Mouse (Mus musculus) CH12.LX (cell line): ENCODE measurements at regions not wholly inside any gene's neighbourhood (a gene's known extent, or its start where the extent isn't known, plus 50 kb on each side); places are given as distances from the start of the nearest gene placed in this dataset.

Source experiments
- DNase-seq: peaks from one replicate; pipeline ENCODE4 v3.0.0-alpha.2; 2013; ENCODE audit errors: extremely low read depth
- H3K27ac ChIP-seq: 2 replicates; pipeline ENCODE4 v1.5.1; 2012; ENCODE audit warnings: low read depth, mild to moderate bottlenecking, control low read depth, moderate library complexity; ENCODE audit not compliant: insufficient read depth
- H3K27me3 ChIP-seq: replicated peaks from 2 replicates; pipeline ENCODE3; 2012; ENCODE audit warnings: inconsistent platforms
- H3K36me3 ChIP-seq, 2 experiments: replicated peaks in 1 of 2; 2 replicates each; pipeline versions ENCODE3 to v1.6.1; 2012; ENCODE audit warnings: inconsistent platforms in 1 of 2, low read length in 1 of 2, mild to moderate bottlenecking in 1 of 2, mixed read lengths in 1 of 2, moderate library complexity in 1 of 2; ENCODE audit not compliant: control insufficient read depth in 1 of 2, insufficient read depth in 1 of 2
- H3K4me1 ChIP-seq, 2 experiments: 2 replicates each; pipeline ENCODE4 v1.6.1; 2012; ENCODE audit warnings: inconsistent platforms in 1 of 2, moderate library complexity in 1 of 2; ENCODE audit not compliant: insufficient read depth in 2 of 2, control insufficient read depth in 1 of 2
- H3K4me2 ChIP-seq: 2 replicates; pipeline ENCODE4 v1.6.1; 2012; ENCODE audit warnings: low read depth, mild to moderate bottlenecking, control low read depth; ENCODE audit not compliant: poor library complexity, insufficient read depth, severe bottlenecking
- H3K4me3 ChIP-seq, 3 experiments: fragments of 150-350 bp in 1 of 3; sonication (generic) in 1 of 3; replicated peaks in 1 of 3; 2 replicates each; pipeline versions ENCODE3 to v1.5.1; 2011 to 2012; ENCODE audit warnings: low read depth in 2 of 3, low read length in 2 of 3, mild to moderate bottlenecking in 2 of 3, moderate library complexity in 2 of 3, control low read depth in 1 of 3, improper control_type of control experiment in 1 of 3, inconsistent platforms in 1 of 3, mixed read lengths in 1 of 3; ENCODE audit not compliant: poor library complexity in 1 of 3
- H3K79me2 ChIP-seq: replicated peaks from 2 replicates; pipeline ENCODE4 v1.6.1; 2012; ENCODE audit warnings: mild to moderate bottlenecking, moderate library complexity; ENCODE audit not compliant: control insufficient read depth, poor library complexity, insufficient read depth, severe bottlenecking; ENCODE audit errors: extremely low read depth
- H3K9ac ChIP-seq: 2 replicates; pipeline ENCODE4 v1.6.1; 2012; ENCODE audit warnings: low read depth, mild to moderate bottlenecking, control low read depth, moderate library complexity; ENCODE audit not compliant: insufficient read depth
- H3K9me3 ChIP-seq: replicated peaks from 2 replicates; pipeline ENCODE3; 2012; ENCODE audit warnings: low read length, inconsistent platforms, mixed read lengths
- BHLHE40 ChIP-seq: IDR thresholded peaks from 2 replicates; pipeline ENCODE4 v1.6.1; 2011; ENCODE audit warnings: mild to moderate bottlenecking, low read depth, low read length, improper control_type of control experiment
- CTCF ChIP-seq, 2 experiments: IDR thresholded peaks in 1 of 2; conservative IDR thresholded peaks in 1 of 2; 2 replicates each; pipeline ENCODE4 v1.5.1; 2011 to 2012; ENCODE audit warnings: low read depth in 2 of 2, low read length in 2 of 2, improper control_type of control experiment in 1 of 2, inconsistent platforms in 1 of 2, mild to moderate bottlenecking in 1 of 2, moderate library complexity in 1 of 2
- ETS1 ChIP-seq: conservative IDR thresholded peaks from 2 replicates; pipeline ENCODE4 v1.6.1; 2012; ENCODE audit warnings: low read depth, mild to moderate bottlenecking, inconsistent platforms, low read length, improper control_type of control experiment, moderate library complexity
- GABPA ChIP-seq: IDR thresholded peaks from 2 replicates; pipeline ENCODE4 v1.6.1; 2012; ENCODE audit warnings: low read depth, low read length, improper control_type of control experiment, inconsistent platforms; ENCODE audit not compliant: insufficient replicate concordance
- HCFC1 ChIP-seq: IDR thresholded peaks from 2 replicates; pipeline ENCODE4 v1.6.1; 2012; ENCODE audit warnings: low read depth, mild to moderate bottlenecking, inconsistent platforms, low read length, improper control_type of control experiment
- MAFK ChIP-seq: IDR thresholded peaks from 2 replicates; pipeline ENCODE4 v1.6.1; 2011; ENCODE audit warnings: low read length, improper control_type of control experiment; ENCODE audit not compliant: insufficient replicate concordance
- MAX ChIP-seq: IDR thresholded peaks from 2 replicates; pipeline ENCODE4 v1.6.1; 2011; ENCODE audit warnings: low read length, improper control_type of control experiment
- MAZ ChIP-seq: IDR thresholded peaks from 2 replicates; pipeline ENCODE4 v1.6.1; 2012; ENCODE audit warnings: low read depth, mild to moderate bottlenecking, inconsistent platforms, low read length, improper control_type of control experiment, moderate library complexity
- MEF2A ChIP-seq: IDR thresholded peaks from 2 replicates; pipeline ENCODE4 v1.6.1; 2014; ENCODE audit warnings: low read depth, mild to moderate bottlenecking, inconsistent platforms, low read length, improper control_type of control experiment, borderline replicate concordance
- MYC ChIP-seq: IDR thresholded peaks from 2 replicates; pipeline ENCODE4 v1.6.1; 2011; ENCODE audit warnings: low read depth, mild to moderate bottlenecking, improper control_type of control experiment, low read length
- PAX5 ChIP-seq: IDR thresholded peaks from 2 replicates; pipeline ENCODE4 v1.6.1; 2012; ENCODE audit warnings: low read length, inconsistent platforms, mixed read lengths
- RCOR1 ChIP-seq: conservative IDR thresholded peaks from 2 replicates; pipeline ENCODE4 v1.6.1; 2012; ENCODE audit warnings: low read depth, mild to moderate bottlenecking, inconsistent platforms, low read length, improper control_type of control experiment
- TBP ChIP-seq: conservative IDR thresholded peaks from 2 replicates; pipeline ENCODE4 v1.6.1; 2011; ENCODE audit warnings: low read depth, low read length, improper control_type of control experiment
- USF1 ChIP-seq: IDR thresholded peaks from 2 replicates; pipeline ENCODE4 v1.6.1; 2014; ENCODE audit warnings: low read depth, mild to moderate bottlenecking, inconsistent platforms, low read length, improper control_type of control experiment
- ZKSCAN1 ChIP-seq: IDR thresholded peaks from 2 replicates; pipeline ENCODE4 v1.6.1; 2012; ENCODE audit warnings: low read depth, inconsistent platforms, low read length, improper control_type of control experiment, borderline replicate concordance
- ZMIZ1 ChIP-seq: IDR thresholded peaks from 2 replicates; pipeline ENCODE4 v1.6.1; 2012; ENCODE audit warnings: low read depth, mild to moderate bottlenecking, inconsistent platforms, low read length, improper control_type of control experiment
- ZNF384 ChIP-seq: IDR thresholded peaks from 2 replicates; pipeline ENCODE4 v1.6.1; 2012; ENCODE audit warnings: low read depth, low read length, improper control_type of control experiment, inconsistent platforms
- dilution Hi-C: fragments of 300-500 bp; cut with MboI; formaldehyde crosslinking; loops from 2 replicates; pipeline ENCODE4 v1.14.3; 2020; ENCODE audit warnings: low sequenced_read_pairs; ENCODE audit not compliant: extremely low pct_unique_long_range_greater_than_20kb, extremely low pct_ligation_motif_present
- in situ Hi-C: fragments of 300-500 bp; cut with MboI; formaldehyde crosslinking; loops from 3 replicates; pipeline ENCODE4 v1.14.3; 2019; ENCODE audit warnings: low sequenced_read_pairs, low pct_ligation_motif_present, low pct_unique_long_range_greater_than_20kb, mixed read lengths

GRCm38 (mm10) chr9:120774251-120774650 lies 154.8 kb upstream of the Ctnnb1 start:
- dilution Hi-C loops (no loop called here), in situ Hi-C loops (no loop called here)
- TF ChIP-seq ETS1 (no peak), CTCF (conservative IDR thresholded peaks at IDR 0.05 in 1 of 2, IDR thresholded peaks at IDR 0.05 in 1 of 2; ENCODE audit: low read depth in 2 of 2, low read length in 2 of 2) (peak in 1 of 2 experiments; percentile 16; a peak in 2 of 4 replicates), ZNF384 (no peak), HCFC1 (no peak), BHLHE40 (no peak)
- Histone ChIP-seq H3K9ac (no peak overlapping the region), H3K9me3 (no peaks in the 10 kb centered on the region), H3K36me3 (no peaks in the 10 kb centered on the region), H3K4me2 (no peak overlapping the region), H3K27me3 (peaks cover 1% of the 10 kb centered on the region), H3K79me2 (no peaks in the 10 kb centered on the region), H3K4me1 (peaks cover 0 to 52% of the 10 kb centered on the region in 2 experiments; a peak in 2 of 4 replicates), H3K4me3 (no peak overlapping the region), H3K27ac (no peak overlapping the region)
- DNase-seq: no peak

DNA sequence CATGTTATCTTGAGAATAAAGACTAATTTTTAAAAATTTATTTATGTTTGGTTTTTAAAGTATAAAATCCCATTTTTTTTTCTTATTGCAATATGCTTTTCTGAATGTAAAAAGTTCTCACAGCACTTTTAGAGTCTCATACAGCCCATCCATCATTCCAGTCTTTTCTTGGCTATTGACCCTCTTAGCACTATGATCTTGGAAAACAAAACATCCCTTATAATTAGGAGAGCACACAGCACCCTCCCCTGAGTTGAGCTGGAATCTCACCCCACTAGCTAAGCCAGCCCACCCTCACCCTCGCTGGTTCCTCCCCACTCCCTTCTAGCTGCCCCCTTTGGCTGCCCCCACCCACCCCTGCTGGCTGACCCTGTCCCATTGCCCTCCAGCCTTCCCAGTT lies 154.2 kb upstream of the Ctnnb1 start:
- Histone ChIP-seq H3K27ac (no peak overlapping the region), H3K27me3 (peaks cover 1% of the 10 kb centered on the region), H3K36me3 (no peaks in the 10 kb centered on the region), H3K9ac (no peak overlapping the region), H3K4me2 (no peak overlapping the region), H3K9me3 (no peaks in the 10 kb centered on the region), H3K79me2 (no peaks in the 10 kb centered on the region), H3K4me3 (no peak overlapping the region), H3K4me1 (peaks cover 0 to 47% of the 10 kb centered on the region in 2 experiments; a peak in 2 of 4 replicates)
- dilution Hi-C loops (no loop called here), in situ Hi-C loops (no loop called here)
- TF ChIP-seq MEF2A (no peak), HCFC1 (no peak), RCOR1 (no peak), MAFK (no peak), ZKSCAN1 (no peak), MAX (no peak), USF1 (no peak), TBP (no peak), MAZ (no peak), ZMIZ1 (no peak), MYC (no peak), GABPA (no peak), BHLHE40 (no peak), PAX5 (no peak)
- no peak for DNase-seq
